Mouse (Mus musculus): ENCODE measurements around the gene Chil1.

Chil1 gene

DNA sequence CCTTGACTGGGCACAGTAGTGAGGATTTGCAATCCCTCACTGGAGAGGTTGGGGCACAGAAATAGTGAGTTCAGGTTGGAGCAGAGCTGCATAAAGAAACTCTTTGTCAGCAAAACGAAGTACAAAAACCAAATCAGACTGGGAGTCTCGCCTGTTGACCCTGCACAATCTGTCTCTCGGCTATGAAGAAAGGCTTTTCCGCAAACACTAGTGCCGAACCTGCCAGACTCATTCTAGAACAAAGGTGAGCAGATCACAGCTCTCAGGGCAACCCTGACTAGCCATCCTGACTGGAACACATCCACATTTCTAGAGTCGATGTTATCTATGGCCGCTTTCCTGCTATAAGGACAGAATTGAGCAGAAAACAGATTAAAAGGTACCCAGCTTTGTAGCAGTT is 8.9 kb upstream of the Chil1 start:
- DNase-seq, result no peak

DNA sequence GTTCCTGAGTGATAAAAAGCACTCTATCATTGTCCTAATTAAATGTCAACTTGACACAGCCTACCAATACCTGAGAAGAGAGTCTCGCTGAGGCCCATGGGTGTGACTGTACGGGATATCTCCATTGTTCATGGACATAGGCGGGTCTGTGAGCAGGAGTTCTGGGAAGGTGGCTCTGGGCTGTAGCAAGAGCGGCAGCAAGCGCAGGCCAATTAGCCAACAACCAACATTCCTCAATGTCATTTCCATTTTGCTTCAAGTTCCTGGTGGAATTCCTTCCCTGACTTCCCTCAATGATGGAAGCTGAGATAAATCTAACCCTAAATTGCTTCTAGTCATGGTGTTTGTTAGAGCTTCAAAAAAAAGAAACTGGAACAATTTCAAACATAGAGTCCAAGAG is 4.0 kb upstream of the Chil1 start:
- no peak for DNase-seq

DNA sequence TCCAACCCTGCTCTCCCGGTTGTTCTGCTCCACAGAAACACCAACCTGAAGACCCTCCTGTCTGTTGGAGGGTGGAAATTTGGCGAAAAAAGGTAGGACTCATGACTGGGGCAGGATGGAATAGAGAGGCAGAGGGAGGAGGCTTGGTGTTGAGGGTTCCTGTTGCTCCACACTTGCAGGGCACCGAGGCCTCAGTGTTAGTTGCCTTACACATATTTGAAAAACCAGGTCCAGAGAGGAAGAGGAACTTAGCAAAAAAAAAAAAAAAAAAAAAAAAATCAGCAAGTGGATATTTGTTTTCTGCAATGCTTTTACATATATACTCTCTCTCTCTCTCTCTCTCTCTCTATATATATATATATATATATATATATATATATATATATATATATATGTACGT is 2.1 kb downstream of the Chil1 start:
- no peak for DNase-seq

DNA sequence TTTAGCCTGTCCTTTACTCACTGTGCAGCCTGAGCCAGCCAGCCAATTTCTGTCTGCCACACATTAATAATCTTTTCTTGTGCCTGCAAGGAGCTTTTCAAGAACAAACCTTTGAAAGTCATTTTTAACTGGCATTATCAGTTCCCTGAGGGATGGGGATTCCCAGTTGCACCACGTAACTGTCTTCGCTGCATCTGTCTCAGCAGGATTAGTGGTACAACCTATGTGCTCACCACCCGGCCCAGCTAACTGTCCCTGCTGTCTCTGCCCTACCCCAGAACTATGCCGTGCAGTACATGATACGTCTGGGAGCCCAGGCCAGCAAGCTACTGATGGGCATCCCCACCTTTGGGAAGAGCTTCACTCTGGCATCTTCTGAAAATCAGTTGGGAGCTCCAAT is 6.2 kb downstream of the Chil1 start:
- no peak for DNase-seq

DNA sequence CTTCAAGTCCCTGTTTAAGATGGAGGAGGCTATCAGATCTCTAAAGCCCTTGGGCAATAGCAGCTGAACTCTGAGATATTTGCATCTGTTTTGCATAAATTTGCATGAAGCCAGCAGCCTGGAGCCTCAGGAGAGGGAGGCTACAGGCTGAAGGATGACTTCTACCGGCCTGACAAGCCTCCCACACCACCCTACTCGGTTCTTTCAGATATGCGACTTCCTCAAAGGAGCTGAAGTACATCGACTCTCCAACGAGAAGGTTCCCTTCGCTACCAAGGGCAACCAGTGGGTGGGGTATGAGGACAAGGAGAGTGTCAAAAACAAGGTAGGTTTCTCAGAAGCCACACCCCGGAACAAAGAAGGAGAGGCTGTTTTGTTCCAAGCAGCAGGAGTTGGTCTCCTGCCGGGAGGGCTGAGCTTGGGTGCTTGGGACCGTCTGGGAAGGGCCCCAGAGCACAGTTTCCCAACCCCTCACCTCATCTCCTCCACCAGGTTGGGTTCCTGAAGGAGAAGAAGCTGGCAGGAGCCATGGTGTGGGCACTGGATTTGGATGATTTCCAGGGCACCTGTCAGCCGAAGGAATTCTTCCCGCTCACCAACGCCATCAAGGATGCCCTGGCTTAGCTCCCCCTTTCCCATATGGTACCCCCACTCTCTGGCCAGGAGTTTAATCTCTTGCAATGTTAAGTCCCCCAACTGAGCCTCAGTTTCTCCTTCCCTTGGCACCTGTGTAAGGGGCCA is 7.2 kb downstream of the Chil1 start:
- DNase-seq, result peak; percentile 88

DNA sequence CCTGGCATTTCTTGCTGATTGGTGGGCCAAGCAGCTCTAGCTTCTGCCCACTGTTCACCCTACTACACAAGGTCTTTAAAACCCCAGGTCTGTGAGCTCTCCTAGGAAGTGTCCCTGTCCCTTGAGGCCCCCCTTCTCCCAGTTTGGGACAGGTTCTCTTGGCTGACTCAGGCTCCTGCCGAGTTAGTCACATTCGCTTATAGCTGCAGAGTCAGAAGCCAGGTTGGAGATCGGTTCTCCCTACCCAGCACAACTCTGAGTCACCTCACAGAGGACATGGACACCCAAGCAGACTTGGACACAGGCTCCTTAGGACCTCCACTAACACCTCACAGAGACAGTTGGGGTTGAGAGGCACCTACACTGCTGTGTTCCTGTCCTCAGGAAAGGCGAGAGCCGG is 9.2 kb downstream of the Chil1 start:
- DNase-seq, result no peak

DNA sequence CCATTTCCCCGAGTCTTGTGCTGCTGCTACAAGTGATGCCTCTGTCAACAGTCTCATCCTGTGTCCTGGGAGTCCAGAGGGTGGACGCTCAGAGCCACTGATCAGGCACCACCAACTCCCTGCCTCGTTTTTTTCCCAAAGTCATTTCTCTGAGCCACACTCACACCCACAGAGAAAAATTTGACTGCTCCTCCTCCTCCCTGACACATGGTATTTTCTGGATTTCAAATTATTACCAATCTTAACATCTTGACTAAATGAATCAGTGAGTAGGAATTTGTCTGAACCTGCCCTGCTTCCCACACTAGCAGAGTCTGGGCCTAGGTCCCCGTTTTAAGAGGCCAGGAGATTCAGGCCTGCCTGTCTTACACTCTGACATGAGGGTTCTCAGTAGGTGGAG is 10.0 kb downstream of the Chil1 start:
- DNase-seq, result no peak

DNA sequence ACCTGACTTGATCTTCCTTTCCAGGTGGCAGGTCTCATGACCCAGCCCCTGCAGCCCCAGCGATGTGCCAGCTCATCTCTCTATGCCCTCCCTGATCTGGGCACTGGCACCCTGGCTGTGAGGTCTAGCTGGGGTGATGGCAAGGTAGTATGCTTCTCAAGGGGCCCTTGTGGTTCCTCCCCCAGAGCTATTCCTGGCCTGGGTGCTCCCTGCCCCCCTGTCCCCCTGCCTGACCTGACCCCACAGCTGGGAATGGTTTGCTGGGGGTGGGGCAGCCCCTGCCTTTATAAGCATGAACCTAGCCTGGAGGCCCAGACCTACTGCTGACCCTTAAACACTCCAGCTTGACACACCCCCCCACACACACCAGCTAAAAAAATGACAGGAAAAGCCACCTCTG is 11.2 kb downstream of the Chil1 start, which contains the start of gene Mybph:
Gene Mybph, plus strand, starts transcription at position 323 of the 400 bp plus-strand sequence.
- no peak for DNase-seq

DNA sequence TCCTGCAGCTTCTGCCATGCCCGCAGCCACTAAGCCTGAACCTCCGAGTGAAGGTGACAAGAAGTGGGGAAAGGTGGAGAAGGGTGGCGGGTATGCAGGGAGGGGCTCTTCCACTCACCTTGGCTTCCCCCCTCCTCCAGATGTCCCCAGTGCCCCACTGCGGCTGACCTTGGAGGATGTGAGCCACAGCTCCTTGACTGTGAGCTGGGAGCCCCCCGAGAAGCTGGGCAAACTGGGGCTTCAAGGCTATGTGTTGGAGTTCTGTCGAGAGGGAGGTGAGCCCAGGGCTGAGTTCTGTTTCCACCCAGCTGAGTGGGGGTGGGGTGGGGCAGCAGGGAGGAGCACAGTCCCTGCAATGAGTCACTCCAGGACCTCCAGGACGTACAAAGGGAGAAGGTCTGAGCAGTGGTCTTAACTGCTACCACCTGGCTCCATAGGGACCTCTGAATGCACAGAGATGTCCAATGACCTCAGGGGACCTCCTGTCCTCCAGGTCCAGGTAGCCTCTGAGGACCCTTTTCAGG is 11.8 kb downstream of the Chil1 start:
- no peak for DNase-seq

DNA sequence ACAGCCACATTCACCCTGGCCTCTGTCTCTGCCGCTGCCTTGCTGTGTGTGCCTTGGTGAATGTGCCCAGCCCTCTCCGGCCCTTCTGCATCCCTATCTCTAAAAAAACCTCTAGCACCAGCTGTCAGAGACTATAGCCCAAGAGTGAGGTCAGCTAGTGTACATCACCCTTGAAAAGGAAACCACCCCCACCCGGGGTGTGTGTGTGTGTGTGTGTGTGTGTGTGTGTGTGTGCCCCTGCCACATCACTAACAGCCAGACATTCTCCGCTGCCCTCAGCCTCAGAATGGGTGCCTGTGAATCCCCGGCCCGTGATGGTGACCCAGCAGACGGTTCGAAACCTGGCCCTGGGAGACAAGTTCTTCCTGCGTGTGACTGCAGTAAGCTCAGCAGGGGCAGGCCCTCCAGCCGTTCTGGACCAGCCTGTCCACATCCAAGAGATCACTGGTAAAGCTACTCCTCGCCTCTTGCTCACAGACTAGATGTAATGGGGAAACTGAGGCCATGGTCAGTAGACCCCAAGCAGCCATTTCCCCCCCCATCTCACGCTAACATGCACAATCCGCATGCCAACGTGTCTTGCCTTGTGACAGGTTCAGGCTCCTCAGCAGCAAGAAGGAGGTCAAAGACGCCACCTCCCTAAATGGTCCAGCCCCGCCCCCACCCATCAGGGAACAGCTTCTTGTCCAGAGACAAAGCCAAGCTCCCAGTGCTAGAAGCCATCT is 12.5 kb downstream of the Chil1 start:
- no peak for DNase-seq

DNA sequence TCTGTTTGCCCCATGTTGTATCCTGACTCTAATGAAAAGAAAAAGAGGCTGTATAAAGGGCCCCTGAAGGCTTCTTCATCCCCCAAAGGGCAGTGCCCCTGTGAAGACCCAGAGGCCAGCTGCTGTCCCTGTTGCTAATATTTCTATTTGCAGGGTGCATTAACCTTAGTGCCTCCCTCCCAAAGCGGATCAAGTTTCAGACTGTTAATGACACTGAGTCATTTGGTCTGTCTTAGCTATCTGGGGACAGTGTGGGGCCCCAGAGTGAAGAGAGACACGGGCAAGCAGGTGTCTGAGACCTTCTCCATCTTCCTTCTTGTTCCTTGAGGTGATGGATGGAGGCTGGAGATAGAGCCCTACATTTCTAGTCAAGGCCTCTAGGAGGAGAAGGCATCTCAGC is 13.1 kb downstream of the Chil1 start:
- no peak for DNase-seq

DNA sequence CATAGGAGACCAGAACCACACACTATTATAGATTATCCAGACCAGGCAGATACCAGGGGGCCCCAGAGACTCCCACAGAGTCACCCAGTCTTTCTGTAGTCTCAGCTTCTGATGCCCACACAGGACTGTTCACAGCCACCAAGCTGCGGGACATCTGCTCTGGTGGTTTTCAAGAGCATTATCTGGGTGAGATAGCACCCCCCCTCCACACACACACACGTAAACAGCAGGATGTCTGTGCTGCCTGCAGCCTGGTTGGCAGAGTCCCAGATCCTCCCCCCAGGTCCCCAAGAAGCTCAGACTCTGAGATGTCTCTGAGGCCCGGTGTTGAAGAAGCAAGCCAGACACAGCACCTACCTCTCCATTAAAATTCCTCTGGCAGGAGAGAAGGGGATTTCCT is 13.6 kb downstream of the Chil1 start:
- no peak for DNase-seq

DNA sequence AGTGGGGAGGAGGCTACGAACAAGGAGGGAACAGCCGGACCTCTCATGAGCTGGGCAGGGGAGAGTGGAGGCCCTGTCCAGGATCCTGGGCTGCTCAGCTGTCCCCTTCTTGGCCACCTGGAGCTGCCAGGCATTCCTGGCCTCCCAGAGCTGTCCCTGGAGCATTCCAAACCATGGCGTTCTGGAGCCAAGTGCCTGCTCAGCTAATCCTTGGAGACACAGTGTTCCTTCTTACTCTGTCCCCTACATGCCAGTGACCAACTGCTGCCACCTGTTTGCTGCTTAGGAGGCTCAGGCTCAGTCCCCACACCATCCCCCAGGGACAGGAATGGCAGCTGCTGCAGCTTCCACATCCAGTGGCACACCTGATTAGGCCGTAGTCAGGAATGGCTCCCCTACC is 14.0 kb downstream of the Chil1 start:
- peak; percentile 37 for DNase-seq

DNA sequence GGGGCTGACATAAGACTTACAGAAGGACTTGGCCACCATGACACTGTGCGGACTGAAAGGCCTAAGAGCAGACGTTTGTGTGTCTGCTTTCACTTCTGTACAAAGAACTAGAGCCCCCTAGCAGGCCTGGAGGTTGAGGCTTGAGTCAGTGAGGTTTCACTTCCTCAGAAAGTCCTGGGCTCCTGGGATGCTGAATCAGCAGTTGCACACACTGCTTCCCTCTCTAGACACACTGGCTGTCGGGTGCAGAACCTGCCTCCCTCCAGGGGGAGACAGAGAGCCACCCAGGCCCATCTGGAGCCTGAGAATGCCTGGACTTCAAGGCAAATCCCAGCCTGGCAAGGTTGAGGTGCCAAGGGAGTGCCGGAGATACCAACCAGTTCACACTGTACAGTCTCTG is 14.4 kb downstream of the Chil1 start:
- peak; percentile 87 for DNase-seq

DNA sequence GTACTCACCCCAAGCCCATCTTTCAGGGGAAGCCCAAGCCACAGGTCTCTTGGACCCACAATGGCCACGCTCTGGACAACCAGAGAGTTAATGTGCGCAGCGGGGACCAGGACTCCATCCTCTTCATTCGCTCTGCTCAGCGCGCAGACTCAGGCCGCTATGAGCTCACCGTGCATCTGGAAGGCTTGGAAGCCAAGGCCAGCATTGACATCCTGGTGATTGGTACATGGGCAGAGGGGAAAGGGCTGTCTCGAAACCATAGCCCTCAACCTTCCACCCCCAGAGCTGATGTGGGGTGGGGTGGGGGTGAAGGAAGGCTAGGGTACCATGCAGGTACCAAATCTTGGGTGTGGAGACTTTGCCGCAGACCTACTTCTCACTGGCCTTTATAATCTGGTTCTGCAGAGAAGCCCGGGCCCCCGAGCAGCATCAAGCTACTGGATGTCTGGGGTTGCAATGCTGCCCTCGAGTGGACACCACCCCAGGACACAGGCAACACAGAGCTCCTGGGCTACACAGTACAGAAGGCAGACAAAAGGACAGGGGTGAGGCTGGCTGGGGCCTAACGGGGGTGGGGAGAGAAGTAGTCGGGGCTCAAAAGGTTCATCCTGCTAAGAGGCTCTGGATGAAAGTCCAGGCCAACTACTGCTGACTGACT is 15.5 kb downstream of the Chil1 start:
- DNase-seq, result no peak

DNA sequence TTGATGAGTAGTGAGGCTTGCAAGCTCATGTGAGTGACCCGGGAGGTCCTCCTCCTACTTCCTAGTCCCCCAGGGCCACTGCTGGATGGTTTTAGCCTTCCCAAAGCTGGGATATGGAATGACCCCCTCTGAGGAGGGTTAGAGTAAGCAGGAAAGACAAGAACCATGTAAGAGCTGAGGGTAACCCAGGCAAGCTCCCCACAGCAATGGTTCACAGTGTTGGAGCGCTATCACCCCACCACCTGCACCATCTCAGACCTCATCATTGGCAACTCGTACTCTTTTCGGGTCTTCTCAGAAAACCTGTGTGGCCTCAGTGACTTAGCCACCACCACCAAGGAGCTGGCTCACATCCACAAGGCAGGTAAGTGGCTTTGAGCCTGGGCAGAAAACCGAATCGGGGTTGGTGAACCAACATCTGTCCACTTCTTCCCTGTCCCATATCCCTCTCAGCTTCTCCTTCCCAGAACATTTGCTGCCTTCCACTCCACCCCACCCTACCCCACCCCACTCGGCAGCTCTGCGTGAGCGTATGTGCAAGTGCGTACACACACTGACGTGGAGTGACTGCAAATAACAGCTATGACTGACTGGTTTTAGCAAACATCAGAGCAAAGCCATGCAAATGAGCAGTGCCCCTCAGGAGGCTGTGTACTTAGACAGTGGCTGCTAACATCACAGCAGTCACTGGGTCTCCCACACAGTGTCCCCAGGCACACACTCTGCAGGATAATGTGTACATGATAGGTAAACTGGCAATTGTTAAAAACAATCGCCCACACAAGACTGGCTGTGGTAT is 16.4 kb downstream of the Chil1 start:
- DNase-seq, result no peak

DNA sequence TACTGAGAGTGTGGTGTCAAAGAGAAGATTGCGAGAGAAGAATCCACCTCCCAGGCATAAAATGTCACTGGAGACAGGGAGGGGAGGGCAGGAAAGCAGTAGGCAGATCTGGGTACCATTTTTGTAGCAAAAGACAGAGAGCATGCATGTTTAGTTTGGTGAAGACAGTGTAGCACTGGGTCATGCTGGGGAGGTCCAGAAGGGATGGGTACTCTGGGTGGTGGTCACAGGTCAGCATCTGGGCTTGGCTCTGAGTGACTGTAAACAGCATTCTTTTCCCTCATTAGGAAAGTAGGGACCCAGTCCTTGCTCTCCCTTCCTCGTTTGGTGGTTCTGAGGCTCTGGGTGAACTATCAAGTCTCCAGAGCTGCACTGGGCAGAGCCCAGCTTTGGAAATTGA is 18.5 kb downstream of the Chil1 start:
- no peak for DNase-seq

DNA sequence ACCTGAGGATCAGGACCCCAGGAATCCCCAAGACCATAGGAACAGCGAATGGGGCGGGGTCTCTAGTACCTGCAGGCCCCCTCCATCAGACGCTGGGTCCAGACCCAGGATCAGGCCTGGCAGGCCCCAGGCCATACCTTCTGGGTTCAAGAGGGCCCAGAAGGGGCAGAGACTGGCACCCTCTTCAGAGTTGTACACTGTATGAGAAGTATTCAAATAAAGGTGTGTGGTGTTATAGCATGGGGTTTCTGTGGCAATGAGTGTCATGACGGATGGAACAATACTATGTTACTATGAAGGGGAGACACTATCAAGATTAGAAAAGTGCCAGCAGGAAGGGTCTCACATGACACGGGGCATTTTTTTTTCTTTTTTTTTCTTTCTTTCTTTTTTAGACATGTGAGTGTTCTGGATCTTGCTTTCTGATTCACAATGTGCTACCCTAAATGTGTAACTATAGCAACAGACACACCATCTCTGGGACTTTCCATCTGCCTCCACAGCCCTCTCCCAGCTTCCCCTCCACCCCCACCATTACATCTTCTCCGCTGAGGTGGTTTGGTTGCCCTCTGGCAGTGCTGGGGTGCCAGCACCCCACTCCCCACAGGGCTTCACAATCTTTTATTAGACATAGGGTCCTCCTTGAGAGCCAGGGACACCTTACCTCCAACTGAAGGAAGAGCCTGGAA is 19.2 kb downstream of the Chil1 start:
- DNase-seq, result no peak

DNA sequence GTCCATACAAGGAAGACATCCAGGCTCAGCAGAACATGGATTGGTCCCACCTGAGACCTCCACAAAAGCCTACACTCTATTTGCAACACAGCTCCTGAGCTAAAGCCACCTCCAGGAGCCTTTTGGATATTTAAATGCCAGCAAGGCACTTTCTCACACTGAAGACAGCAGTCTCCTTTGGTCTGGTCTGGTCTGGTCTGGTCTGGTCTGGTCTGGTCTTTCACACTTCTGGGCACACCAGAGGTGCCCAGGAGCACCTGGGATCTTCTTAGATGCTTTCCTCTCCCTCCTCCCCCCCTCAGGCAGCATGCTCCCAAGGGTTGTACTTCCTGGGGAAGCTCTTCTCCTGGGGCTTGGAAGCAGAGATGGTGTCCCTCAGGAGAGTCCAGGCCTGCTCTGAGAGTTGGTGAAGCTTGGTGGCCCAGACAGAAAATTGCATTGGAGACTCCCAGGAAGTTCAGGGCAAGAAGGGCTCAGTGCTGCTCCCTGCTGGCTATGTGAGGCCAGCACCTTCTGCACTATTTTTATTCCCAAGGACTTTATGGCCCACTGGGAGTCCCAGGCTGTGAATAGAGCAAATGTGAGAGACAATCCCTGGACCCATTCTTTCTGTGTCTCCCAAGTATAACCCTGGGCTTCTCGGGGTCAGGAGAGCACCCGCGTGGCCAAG is 19.9 kb downstream of the Chil1 start:
- peak; percentile 79 for DNase-seq

DNA sequence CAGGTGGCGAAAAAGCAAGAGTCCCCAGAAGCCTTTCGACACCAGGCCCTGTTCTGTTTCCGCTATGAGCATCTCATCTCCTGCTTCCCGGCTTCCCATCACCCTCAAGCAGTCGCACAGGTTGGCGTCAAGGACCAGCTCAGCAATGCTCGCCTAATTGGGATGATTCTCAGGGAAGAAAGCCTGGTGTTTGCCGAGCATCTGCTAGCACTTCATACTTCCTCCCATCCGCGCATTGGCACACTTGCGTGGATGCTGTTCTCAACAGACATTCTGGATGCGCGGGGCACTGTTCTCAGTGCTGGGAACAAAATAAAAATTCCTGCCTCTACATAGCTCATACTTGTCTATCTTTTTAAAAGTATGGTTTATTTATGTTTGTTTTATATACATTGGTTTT is 22.3 kb downstream of the Chil1 start:
- DNase-seq, result no peak

DNA sequence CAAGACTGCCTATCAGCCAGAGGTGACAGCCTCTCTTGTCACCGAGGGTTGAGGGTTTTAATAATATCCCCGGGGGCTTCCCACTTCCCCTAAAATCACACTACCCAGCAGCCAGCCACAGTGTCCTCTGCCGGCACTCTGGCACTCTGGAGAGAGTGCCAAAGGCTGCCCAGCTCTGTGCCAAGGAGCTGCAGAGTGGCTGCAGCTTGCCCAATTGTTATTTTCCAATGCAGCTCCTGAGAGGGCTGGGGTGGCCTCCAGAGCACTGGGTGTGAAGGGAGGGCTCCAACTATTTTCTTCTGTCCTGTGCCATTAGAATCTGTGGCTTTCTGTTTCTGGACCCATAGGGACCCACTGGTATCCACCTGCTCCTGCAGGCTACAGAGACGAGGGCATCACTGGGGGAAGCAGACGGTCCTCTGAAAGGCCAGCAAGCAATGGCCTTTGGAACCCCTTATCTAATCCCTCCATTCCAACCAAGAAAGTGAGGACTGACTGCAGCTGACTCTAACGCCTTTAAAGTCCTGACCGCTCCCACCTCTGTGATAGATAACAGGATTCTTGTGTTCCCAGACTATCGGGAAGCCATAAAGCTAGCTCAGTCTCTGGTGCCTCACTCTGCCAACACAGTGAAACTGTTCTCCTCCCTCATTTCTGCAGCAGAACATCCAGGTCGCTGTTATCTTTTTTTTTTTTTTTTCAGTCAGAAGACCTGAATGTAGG is 23.5 kb downstream of the Chil1 start:
- DNase-seq, result peak; percentile 28
